Comparison of ENCODE assay signal across 9 mouse cellular contexts in genomic region chr5:112660924-112661431, GRCm38 (mm10).
DNase-seq lines count a peak whose midpoint lies in the region; ATAC-seq and TF ChIP-seq lines count a peak whose summit lies in the region.
"Had no signal": no experiment of that assay in that cellular context is flagged by ENCODE, and none has a peak within 500 bp of the region (broad histone marks: within the 10 kb centered on the region; RNA-seq: fewer than 3 reads in every experiment).

No protein-coding gene starts in this region.

- DNase-seq in ES-E14 (ENCODE audit: low read depth, low spot score) = peak; percentile 62
- peak; percentile 75 for DNase-seq in midbrain, embryonic 14.5 days
- no peak for DNase-seq in urinary bladder, postnatal 36 days (ENCODE audit: low spot score in 2 of 2)
- DNase-seq in thymus, adult 2 months = no peak
- DNase-seq in cerebellum, adult 11 months = no peak
- DNase-seq: gastrocnemius, postnatal 10 days had no signal

- in situ Hi-C loops in ES-E14 (cut with MboI; ENCODE audit: low sequenced_read_pairs in 2 of 2, unreplicated experiment in 2 of 2) = no loop called here

- H3K27ac ChIP-seq in intestine, postnatal 0 days (ENCODE audit: low read depth, low read length) = no peak overlapping the region
- no peak overlapping the region for H3K27ac ChIP-seq in intestine, embryonic 16.5 days (ENCODE audit: low read length)
- no peak overlapping the region for H3K27ac ChIP-seq in ES-E14 (ENCODE audit: insufficient read depth, low read depth, low read length, poor library complexity, severe bottlenecking)
- no peak overlapping the region for H3K27ac ChIP-seq in forebrain, embryonic 16.5 days (ENCODE audit: low read length)
- H3K27ac ChIP-seq in midbrain, embryonic 14.5 days (replicated peaks; ENCODE audit: low read depth, low read length) = peak overlapping the region; percentile 52
- H3K27ac ChIP-seq in thymus, adult 2 months (ENCODE audit: control insufficient read depth, insufficient read depth, low read length) = no peak overlapping the region

- no peak overlapping the region for H3K4me3 ChIP-seq in intestine, postnatal 0 days (ENCODE audit: low read depth, low read length)
- H3K4me3 ChIP-seq in intestine, embryonic 16.5 days (ENCODE audit: low read length) = no peak overlapping the region
- H3K4me3 ChIP-seq in ES-E14 (ENCODE audit: insufficient read depth in 1 of 2, low read depth in 1 of 2, low read length in 2 of 2, poor library complexity in 1 of 2, severe bottlenecking in 1 of 2) = peak overlapping the region in 1 of 2 experiments; percentile 35; a peak in 1 of 4 replicates
- no peak overlapping the region for H3K4me3 ChIP-seq in forebrain, embryonic 16.5 days (replicated peaks; ENCODE audit: low read length)
- H3K4me3 ChIP-seq in midbrain, embryonic 14.5 days (replicated peaks; ENCODE audit: low read depth, low read length) = no peak overlapping the region
- H3K4me3 ChIP-seq in thymus, adult 2 months (ENCODE audit: control insufficient read depth, insufficient read depth, low read length) = no peak overlapping the region

- TF ChIP-seq CTCF in intestine, postnatal 0 days (IDR thresholded peaks at IDR 0.05; ENCODE audit: low read depth) = peak; percentile 49
- no peak for TF ChIP-seq CTCF in thymus, adult 2 months (IDR thresholded peaks at IDR 0.05; ENCODE audit: borderline replicate concordance, control insufficient read depth, extremely low read depth, insufficient read depth, low read length, poor library complexity)

- ATAC-seq in intestine, postnatal 0 days = no peak
- no peak for ATAC-seq in intestine, embryonic 16.5 days
- peak; percentile 68 for ATAC-seq in forebrain, embryonic 16.5 days
- ATAC-seq in midbrain, embryonic 14.5 days (ENCODE audit: low FRiP score, low TSS enrichment) = peak; percentile 53; the same call in 1 of the 2 replicates

- H3K36me3 ChIP-seq in intestine, postnatal 0 days (ENCODE audit: control insufficient read depth, insufficient read depth) = no peaks in the 10 kb centered on the region
- no peaks in the 10 kb centered on the region for H3K36me3 ChIP-seq in intestine, embryonic 16.5 days (ENCODE audit: control insufficient read depth, insufficient read depth, low read length)
- H3K36me3 ChIP-seq in ES-E14 (ENCODE audit: control insufficient read depth, insufficient read depth, low read length, poor library complexity, severe bottlenecking) = no peaks in the 10 kb centered on the region
- H3K36me3 ChIP-seq in forebrain, embryonic 16.5 days (ENCODE audit: control insufficient read depth, insufficient read depth) = no peaks in the 10 kb centered on the region
- H3K36me3 ChIP-seq in midbrain, embryonic 14.5 days (ENCODE audit: control insufficient read depth, insufficient read depth, low read length) = no peaks in the 10 kb centered on the region
- no peaks in the 10 kb centered on the region for H3K36me3 ChIP-seq in thymus, adult 2 months (ENCODE audit: control insufficient read depth, insufficient read depth, low read length)

- no peaks in the 10 kb centered on the region for H3K27me3 ChIP-seq in intestine, postnatal 0 days (replicated peaks; ENCODE audit: control insufficient read depth, insufficient read depth, low read length)
- peaks cover 2% of the 10 kb centered on the region; the same call in 1 of the 2 replicates for H3K27me3 ChIP-seq in intestine, embryonic 16.5 days (replicated peaks; ENCODE audit: control insufficient read depth, insufficient read depth, low read length)
- no peaks in the 10 kb centered on the region for H3K27me3 ChIP-seq in forebrain, embryonic 16.5 days (replicated peaks; ENCODE audit: control insufficient read depth, insufficient read depth, low read length)
- H3K27me3 ChIP-seq in midbrain, embryonic 14.5 days (ENCODE audit: control insufficient read depth, insufficient read depth, low read length) = no peaks in the 10 kb centered on the region
- no peaks in the 10 kb centered on the region for H3K27me3 ChIP-seq in thymus, adult 2 months (ENCODE audit: control insufficient read depth, insufficient read depth, low read length)

- H3K9me3 ChIP-seq in intestine, postnatal 0 days (ENCODE audit: control insufficient read depth) = no peaks in the 10 kb centered on the region
- H3K9me3 ChIP-seq in intestine, embryonic 16.5 days (ENCODE audit: control insufficient read depth, low read length) = no peaks in the 10 kb centered on the region
- H3K9me3 ChIP-seq in ES-E14 (ENCODE audit: control insufficient read depth, insufficient read depth, low read depth, low read length) = no peaks in the 10 kb centered on the region
- H3K9me3 ChIP-seq in forebrain, embryonic 16.5 days (ENCODE audit: control insufficient read depth, low read length) = no peaks in the 10 kb centered on the region
- H3K9me3 ChIP-seq in midbrain, embryonic 14.5 days (ENCODE audit: control insufficient read depth, low read length) = no peaks in the 10 kb centered on the region

- no peaks in the 10 kb centered on the region for H3K4me1 ChIP-seq in intestine, postnatal 0 days (replicated peaks; ENCODE audit: control insufficient read depth, insufficient read depth, low read length)
- 0 out of 2 replicates have a peak, but pooled peaks cover 4% of the 10 kb centered on the region for H3K4me1 ChIP-seq in intestine, embryonic 16.5 days (ENCODE audit: control insufficient read depth, insufficient read depth, low read length)
- peaks cover 0 to 13% of the 10 kb centered on the region in 2 experiments; a peak in 2 of 4 replicates for H3K4me1 ChIP-seq in ES-E14 (ENCODE audit: control insufficient read depth in 2 of 2, insufficient read depth in 2 of 2, low read length in 2 of 2, poor library complexity in 1 of 2)
- peaks cover 28% of the 10 kb centered on the region for H3K4me1 ChIP-seq in forebrain, embryonic 16.5 days (replicated peaks; ENCODE audit: control insufficient read depth, insufficient read depth, low read length)
- H3K4me1 ChIP-seq in midbrain, embryonic 14.5 days (ENCODE audit: control insufficient read depth, insufficient read depth, low read length) = peaks cover 24% of the 10 kb centered on the region
- H3K4me1 ChIP-seq in thymus, adult 2 months (replicated peaks; ENCODE audit: control insufficient read depth, insufficient read depth, low read length) = no peaks in the 10 kb centered on the region

- H3K4me2 ChIP-seq in intestine, postnatal 0 days (replicated peaks; ENCODE audit: low read depth) = no peak overlapping the region; the same call in 1 of the 2 replicates
- no peak overlapping the region for H3K4me2 ChIP-seq in intestine, embryonic 16.5 days (ENCODE audit: low read depth, low read length)
- H3K4me2 ChIP-seq in forebrain, embryonic 16.5 days (ENCODE audit: low read length) = peak overlapping the region; percentile 27; the same call in 1 of the 2 replicates
- H3K4me2 ChIP-seq in midbrain, embryonic 14.5 days (ENCODE audit: low read length) = peak overlapping the region; percentile 29

- no peak overlapping the region for H3K9ac ChIP-seq in intestine, postnatal 0 days (ENCODE audit: low read depth, low read length)
- no peak overlapping the region for H3K9ac ChIP-seq in intestine, embryonic 16.5 days (ENCODE audit: low read depth, low read length)
- H3K9ac ChIP-seq in ES-E14 (ENCODE audit: insufficient read depth, low read depth, low read length, poor library complexity, severe bottlenecking) = no peak overlapping the region
- H3K9ac ChIP-seq in forebrain, embryonic 16.5 days (replicated peaks; ENCODE audit: low read depth, low read length) = no peak overlapping the region
- H3K9ac ChIP-seq in midbrain, embryonic 14.5 days (replicated peaks; ENCODE audit: low read length) = no peak overlapping the region

- WGBS in intestine, postnatal 0 days = 32% methylated on average over 10 of the region's 10 CpGs
- 37% methylated on average over 10 of the region's 10 CpGs for WGBS in intestine, embryonic 16.5 days
- WGBS in forebrain, embryonic 16.5 days = 16% methylated on average over 10 of the region's 10 CpGs
- 26% methylated on average over 10 of the region's 10 CpGs for WGBS in midbrain, embryonic 14.5 days
- WGBS in thymus, adult 2 months = 57% methylated on average over 10 of the region's 10 CpGs

- TF ChIP-seq POLR2A in thymus, adult 2 months (IDR thresholded peaks at IDR 0.05; ENCODE audit: control insufficient read depth, extremely low read depth, insufficient read depth, low read length, poor library complexity) = no peak

TF ChIP-seq in ES-E14, 5 proteins besides CTCF, POLR2A, EP300 and RAD21:
- no peak for TF ChIP-seq ZNF384 (IDR thresholded peaks at IDR 0.05; ENCODE audit: low read depth, low read length)
- TF ChIP-seq ZC3H11A (IDR thresholded peaks at IDR 0.05; ENCODE audit: borderline replicate concordance, low read depth, low read length) = no peak
- TF ChIP-seq MAFK (IDR thresholded peaks at IDR 0.05; ENCODE audit: insufficient read depth, low read depth, low read length) = peak; percentile 69

Comparison
In these comparisons a context has a peak if more than half of its experiments do, and no peak if none do; other contexts are left out.
1. ATAC-seq: peak in forebrain, embryonic 16.5 days (single experiment) and midbrain, embryonic 14.5 days (single experiment); none in intestine, postnatal 0 days (single experiment) and intestine, embryonic 16.5 days (single experiment).
2. H3K4me2 ChIP-seq: peak in forebrain, embryonic 16.5 days (single experiment) and midbrain, embryonic 14.5 days (single experiment); none in intestine, postnatal 0 days (single experiment) and intestine, embryonic 16.5 days (single experiment).
3. DNase-seq: peak in ES-E14 (single experiment) and midbrain, embryonic 14.5 days (single experiment); none in urinary bladder, postnatal 36 days (0 of 2), thymus, adult 2 months (single experiment) and cerebellum, adult 11 months (single experiment).